Mouse (Mus musculus): Measurements from ENCODE around the gene Nrtn. TPM values are rescaled to one million over a fixed set of nuclear protein-coding genes. Genes with fewer than 3 reads are reported as not detected.
A peak's percentile ranks its signal among the peaks of the same experiment; 100 is the strongest.

The Nrtn gene
- polyA plus RNA-seq (2015; fragmentation: Nextera tagmentation; extraction: Ambion mirVana), result 19.8 and 25.7 TPM in 2 replicates

DNA sequence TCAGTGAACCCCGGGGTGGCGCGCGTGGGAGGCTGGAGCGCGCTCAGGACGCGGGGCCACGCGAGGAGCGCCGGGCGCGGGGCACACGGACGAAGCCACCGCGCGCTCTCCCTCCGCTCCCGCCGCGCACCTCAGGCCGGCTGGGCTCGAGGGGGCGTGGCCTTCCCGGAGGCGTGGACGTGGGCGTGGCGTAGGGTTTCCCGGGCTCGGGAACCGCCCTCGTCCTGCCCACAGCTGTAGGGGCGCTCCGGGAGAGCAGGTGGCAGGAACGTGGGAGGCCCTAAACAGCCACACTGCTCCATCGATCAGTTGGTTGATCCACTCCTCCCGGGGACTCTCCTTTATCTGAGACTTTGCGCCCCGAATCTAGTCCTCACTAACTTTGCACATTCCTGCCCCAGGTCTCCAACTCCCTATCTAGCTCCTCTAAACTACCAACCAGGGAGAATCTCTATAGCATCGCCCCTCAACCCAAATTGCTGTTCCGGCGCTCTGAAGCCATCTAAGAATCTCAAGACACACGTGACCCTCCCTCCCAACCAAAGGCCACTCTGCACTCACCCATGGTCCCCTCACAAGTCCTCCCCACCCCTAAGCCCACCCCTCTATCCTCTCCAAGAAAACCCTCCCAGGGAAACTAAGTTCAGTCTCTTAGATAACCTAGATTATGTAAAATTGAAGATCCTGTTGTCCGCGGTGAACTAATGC, at the start of gene Nrtn:
Gene Nrtn, minus strand, starts transcription at position 115 of the 708 bp plus-strand sequence.
- Histone ChIP-seq H3K27me3 (peaks cover 63% of the 10 kb centered on the region), H3K4me3 (peak within 1 kb of the TSS; percentile 67), H3K9ac (peak within 1 kb of the TSS; percentile 79), H3K4me2 (peak within 1 kb of the TSS; percentile 99), H3K36me3 (no peaks in the 10 kb centered on the region), H3K9me3 (replicated peaks) (no peaks in the 10 kb centered on the region), H3K27ac (peak within 1 kb of the TSS; percentile 55; the same call in 1 of the 2 replicates), H3K4me1 (replicated peaks) (peaks cover 45% of the 10 kb centered on the region)
- peak; percentile 65 for ATAC-seq (replicated peaks; ENCODE audit: insufficient number of reproducible peaks, insufficient read depth, low FRiP score, low read depth)
- WGBS, result under 1% methylated on average over 46 of the region's 48 CpGs

DNA sequence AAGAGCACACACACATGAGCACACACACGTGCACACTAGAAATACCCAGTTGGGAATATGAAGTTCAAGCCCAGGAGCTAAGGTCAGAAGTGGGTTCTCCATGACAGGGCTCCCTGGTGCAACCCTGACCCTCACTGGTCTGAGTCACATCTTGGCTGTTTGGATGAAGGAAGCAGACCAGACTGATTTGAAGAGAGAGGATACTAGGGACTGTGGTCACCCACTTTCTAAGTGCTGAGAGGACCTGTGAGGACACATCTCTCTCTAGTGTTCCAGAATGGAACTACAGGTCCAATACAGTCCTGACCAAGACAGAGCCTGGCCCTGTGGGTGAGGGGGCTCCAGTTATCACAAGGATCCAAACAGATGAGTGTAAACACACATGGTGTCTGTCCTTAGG, 48.5 kb upstream of the Nrtn start:
- WGBS, result 78% methylated on average over 1 of the region's 1 CpGs
- Histone ChIP-seq H3K27me3 (no peaks in the 10 kb centered on the region), H3K4me1 (replicated peaks) (peaks cover 16% of the 10 kb centered on the region), H3K9me3 (replicated peaks) (no peaks in the 10 kb centered on the region), H3K27ac (no peak overlapping the region), H3K4me3 (no peak overlapping the region), H3K36me3 (peaks cover 5% of the 10 kb centered on the region; the same call in 1 of the 2 replicates), H3K9ac (no peak overlapping the region), H3K4me2 (no peak overlapping the region)
- no peak for ATAC-seq (replicated peaks; ENCODE audit: insufficient number of reproducible peaks, insufficient read depth, low FRiP score, low read depth)

DNA sequence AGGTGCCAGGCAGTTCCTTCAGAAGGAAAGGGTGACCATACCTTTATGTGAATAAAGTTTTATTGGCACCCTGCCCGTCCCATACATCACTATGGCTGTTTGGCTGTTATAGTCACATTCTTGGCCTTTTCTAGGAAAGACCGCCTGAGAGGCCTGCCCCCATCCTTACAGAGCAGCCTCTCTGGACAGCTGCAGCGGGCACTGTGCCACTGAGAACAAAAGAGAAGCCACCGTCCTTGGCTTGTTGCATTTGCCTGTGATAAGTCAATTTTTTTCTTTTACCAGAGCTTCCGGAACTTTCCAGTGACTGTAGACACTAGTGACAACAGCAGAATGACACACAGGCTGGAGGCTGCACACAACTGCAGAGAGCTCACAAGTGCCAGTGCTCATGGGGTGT, 47.6 kb upstream of the Nrtn start:
- H3K9ac ChIP-seq, result no peak overlapping the region
- H3K27me3 ChIP-seq, result no peaks in the 10 kb centered on the region
- H3K36me3 ChIP-seq, result peaks cover 5% of the 10 kb centered on the region; the same call in 1 of the 2 replicates
- H3K4me3 ChIP-seq, result no peak overlapping the region
- ATAC-seq (replicated peaks; ENCODE audit: insufficient number of reproducible peaks, insufficient read depth, low FRiP score, low read depth), result no peak
- H3K9me3 ChIP-seq (replicated peaks), result no peaks in the 10 kb centered on the region
- no peak overlapping the region for H3K4me2 ChIP-seq
- WGBS, result 69% methylated on average over 5 of the region's 5 CpGs
- peaks cover 8% of the 10 kb centered on the region for H3K4me1 ChIP-seq (replicated peaks)
- H3K27ac ChIP-seq, result no peak overlapping the region

DNA sequence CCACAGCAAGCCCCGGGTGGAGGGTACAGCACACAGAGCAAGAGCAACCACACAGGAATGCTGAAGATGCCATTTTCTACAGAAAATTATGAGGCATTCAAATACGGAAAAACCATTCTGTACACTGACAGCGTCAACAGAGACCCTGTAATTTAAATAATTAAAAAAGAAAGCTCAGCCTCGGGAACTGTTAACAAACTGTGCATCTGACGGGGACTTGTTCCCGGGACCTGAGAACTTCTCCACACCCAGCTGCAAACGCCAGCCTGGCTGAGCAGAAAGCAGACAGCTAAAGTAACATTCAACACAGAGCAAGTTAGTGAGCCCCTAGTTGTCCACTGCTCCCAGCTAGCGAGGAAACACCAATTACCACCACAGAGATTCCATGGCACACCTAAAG, 44.7 kb upstream of the Nrtn start:
- H3K4me2 ChIP-seq, result no peak overlapping the region
- H3K9ac ChIP-seq, result no peak overlapping the region
- H3K36me3 ChIP-seq, result peaks cover 5% of the 10 kb centered on the region; the same call in 1 of the 2 replicates
- 73% methylated on average over 8 of the region's 8 CpGs for WGBS
- no peak overlapping the region for H3K4me3 ChIP-seq
- H3K27ac ChIP-seq, result no peak overlapping the region
- no peaks in the 10 kb centered on the region for H3K9me3 ChIP-seq (replicated peaks)
- no peaks in the 10 kb centered on the region for H3K4me1 ChIP-seq (replicated peaks)
- H3K27me3 ChIP-seq, result no peaks in the 10 kb centered on the region
- no peak for ATAC-seq (replicated peaks; ENCODE audit: insufficient number of reproducible peaks, insufficient read depth, low FRiP score, low read depth)

DNA sequence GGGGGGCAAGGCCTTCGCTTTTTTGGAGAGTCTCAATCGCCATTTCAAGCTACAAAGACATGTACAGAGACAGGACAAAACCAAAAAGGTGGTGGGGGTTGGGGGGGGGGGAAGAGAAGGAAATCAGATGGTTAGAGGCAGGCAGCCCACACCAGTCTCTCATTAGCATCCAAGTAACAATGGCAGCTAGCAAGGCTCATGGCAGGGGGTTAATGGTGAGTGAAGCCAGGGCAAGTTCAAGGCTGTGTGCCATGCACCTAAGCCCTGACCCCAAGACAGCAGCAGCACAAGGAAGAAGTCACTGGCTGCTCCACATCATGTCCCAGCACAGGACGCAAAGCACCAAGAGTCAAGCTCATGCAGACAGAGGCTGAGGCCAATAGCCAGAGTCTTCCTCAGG, 41.9 kb upstream of the Nrtn start:
- ATAC-seq (replicated peaks; ENCODE audit: insufficient number of reproducible peaks, insufficient read depth, low FRiP score, low read depth), result no peak
- Histone ChIP-seq H3K27ac (no peak overlapping the region), H3K36me3 (peaks cover 5% of the 10 kb centered on the region; the same call in 1 of the 2 replicates), H3K9me3 (replicated peaks) (no peaks in the 10 kb centered on the region), H3K4me2 (no peak overlapping the region), H3K4me1 (replicated peaks) (no peaks in the 10 kb centered on the region), H3K9ac (no peak overlapping the region), H3K27me3 (no peaks in the 10 kb centered on the region), H3K4me3 (no peak overlapping the region)
- WGBS, result 81% methylated on average over 3 of the region's 3 CpGs

DNA sequence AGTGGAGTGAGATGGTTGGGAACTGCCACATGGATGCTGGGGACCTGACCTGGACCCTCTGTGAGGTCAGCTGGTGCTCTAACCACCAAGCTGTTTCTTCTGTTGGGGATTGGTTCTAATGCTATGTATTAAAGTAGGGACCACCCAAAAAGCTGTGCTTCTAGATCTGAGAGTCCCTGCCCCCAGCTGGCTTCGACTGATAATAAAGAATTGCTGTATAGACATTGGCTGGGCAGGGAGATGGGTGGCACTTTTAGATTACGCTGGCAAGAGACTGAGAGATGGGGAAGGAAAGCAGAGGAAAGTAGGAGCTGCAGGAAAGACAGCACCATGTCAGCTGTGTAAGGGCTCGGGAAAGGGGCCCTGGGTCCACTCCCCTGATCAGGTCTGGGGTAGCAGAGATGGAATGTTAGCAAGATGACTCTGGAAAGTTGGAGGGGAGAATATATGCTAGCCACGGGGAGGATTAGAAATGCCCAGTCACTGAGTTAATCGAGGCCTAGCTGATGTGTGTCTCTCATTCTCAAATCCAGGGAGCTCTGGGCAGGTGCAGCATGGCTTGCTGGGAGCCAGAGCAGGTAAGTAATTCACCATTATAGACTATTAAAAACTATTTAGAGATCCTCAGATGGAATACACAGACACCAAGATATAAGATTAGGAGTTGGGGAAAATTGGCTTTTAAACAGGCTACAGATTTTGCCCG, 36.4 kb upstream of the Nrtn start:
- Histone ChIP-seq H3K36me3 (no peaks in the 10 kb centered on the region), H3K4me2 (no peak overlapping the region), H3K4me1 (replicated peaks) (peaks cover 9% of the 10 kb centered on the region), H3K9me3 (replicated peaks) (no peaks in the 10 kb centered on the region), H3K27me3 (no peaks in the 10 kb centered on the region), H3K4me3 (no peak overlapping the region), H3K9ac (no peak overlapping the region), H3K27ac (no peak overlapping the region)
- no peak for ATAC-seq (replicated peaks; ENCODE audit: insufficient number of reproducible peaks, insufficient read depth, low FRiP score, low read depth)
- 59% methylated on average over 6 of the region's 6 CpGs for WGBS

DNA sequence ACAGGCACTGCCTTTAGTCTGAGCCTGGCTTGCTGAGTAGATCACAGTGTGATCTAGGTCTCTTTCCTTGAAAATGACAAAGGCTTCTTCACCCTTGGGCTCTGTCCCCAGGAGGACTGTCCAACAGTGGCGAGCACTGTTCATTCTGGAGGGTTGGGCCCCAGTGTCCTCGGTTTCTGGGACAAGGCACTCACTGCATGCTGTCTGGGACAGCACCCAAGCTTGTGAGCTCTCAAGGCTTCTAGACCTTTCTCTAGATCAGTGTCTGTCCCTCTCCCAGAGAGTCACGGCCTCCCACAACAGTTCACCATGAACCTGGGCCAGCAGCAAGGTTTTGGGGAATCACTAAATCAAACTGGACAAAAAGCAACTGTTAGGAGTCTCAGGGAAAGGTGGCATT, 35.3 kb upstream of the Nrtn start:
- no peak for ATAC-seq (replicated peaks; ENCODE audit: insufficient number of reproducible peaks, insufficient read depth, low FRiP score, low read depth)
- WGBS, result 80% methylated on average over 3 of the region's 3 CpGs
- Histone ChIP-seq H3K4me1 (replicated peaks) (peaks cover 15% of the 10 kb centered on the region), H3K9ac (no peak overlapping the region), H3K27ac (no peak overlapping the region), H3K9me3 (replicated peaks) (no peaks in the 10 kb centered on the region), H3K36me3 (no peaks in the 10 kb centered on the region), H3K4me2 (no peak overlapping the region), H3K27me3 (no peaks in the 10 kb centered on the region), H3K4me3 (no peak overlapping the region)

DNA sequence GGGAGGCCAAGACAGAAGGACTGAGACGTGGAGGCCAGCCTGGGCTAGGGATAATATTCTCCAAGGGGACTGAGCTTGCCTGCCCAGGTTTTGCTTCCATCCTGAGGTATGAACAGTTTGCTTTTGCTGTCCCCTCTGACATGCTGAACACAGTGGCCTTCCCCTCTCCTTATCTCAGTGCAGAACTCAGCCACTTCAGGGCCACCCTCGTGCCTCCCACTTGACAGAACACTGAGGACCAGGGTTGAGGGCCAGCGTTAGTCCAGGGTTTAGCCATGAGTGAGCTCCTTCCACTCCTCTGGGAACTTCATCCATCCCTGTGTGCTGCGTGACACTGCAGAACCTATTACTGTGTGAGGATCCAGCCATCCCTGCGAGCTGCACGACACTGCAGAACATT, 32.0 kb upstream of the Nrtn start:
- Histone ChIP-seq H3K9ac (no peak overlapping the region), H3K4me1 (replicated peaks) (peaks cover 15% of the 10 kb centered on the region), H3K27me3 (no peaks in the 10 kb centered on the region), H3K4me3 (no peak overlapping the region), H3K36me3 (no peaks in the 10 kb centered on the region), H3K27ac (no peak overlapping the region), H3K9me3 (replicated peaks) (no peaks in the 10 kb centered on the region), H3K4me2 (no peak overlapping the region)
- no peak for ATAC-seq (replicated peaks; ENCODE audit: insufficient number of reproducible peaks, insufficient read depth, low FRiP score, low read depth)
- 68% methylated on average over 6 of the region's 6 CpGs for WGBS

DNA sequence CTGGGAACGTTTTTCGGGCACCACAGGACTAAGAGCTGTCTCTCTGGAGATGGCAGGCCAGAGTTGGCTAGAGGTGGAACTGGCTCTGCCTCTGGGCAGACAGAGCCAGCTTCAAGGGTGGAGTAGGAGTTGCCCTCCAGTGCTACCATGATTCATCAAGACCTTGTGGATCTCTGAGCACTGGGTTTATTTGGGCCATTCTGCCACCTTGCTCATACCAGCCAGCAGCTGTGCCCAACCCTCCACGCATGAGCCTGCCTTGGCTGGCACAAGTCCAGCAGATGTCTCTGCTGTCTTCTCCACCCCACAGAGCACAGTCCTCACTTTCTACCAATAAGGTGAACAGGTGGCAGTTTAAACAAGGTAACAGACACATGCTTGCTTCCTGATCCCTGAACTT, 31.6 kb upstream of the Nrtn start:
- Histone ChIP-seq H3K9me3 (replicated peaks) (no peaks in the 10 kb centered on the region), H3K4me2 (no peak overlapping the region), H3K4me3 (no peak overlapping the region), H3K4me1 (replicated peaks) (peaks cover 15% of the 10 kb centered on the region), H3K27ac (no peak overlapping the region), H3K27me3 (no peaks in the 10 kb centered on the region), H3K9ac (0 out of 2 replicates have a peak overlapping the region, but pooled peaks have one; percentile 7), H3K36me3 (no peaks in the 10 kb centered on the region)
- WGBS, result 64% methylated on average over 3 of the region's 3 CpGs
- no peak for ATAC-seq (replicated peaks; ENCODE audit: insufficient number of reproducible peaks, insufficient read depth, low FRiP score, low read depth)

DNA sequence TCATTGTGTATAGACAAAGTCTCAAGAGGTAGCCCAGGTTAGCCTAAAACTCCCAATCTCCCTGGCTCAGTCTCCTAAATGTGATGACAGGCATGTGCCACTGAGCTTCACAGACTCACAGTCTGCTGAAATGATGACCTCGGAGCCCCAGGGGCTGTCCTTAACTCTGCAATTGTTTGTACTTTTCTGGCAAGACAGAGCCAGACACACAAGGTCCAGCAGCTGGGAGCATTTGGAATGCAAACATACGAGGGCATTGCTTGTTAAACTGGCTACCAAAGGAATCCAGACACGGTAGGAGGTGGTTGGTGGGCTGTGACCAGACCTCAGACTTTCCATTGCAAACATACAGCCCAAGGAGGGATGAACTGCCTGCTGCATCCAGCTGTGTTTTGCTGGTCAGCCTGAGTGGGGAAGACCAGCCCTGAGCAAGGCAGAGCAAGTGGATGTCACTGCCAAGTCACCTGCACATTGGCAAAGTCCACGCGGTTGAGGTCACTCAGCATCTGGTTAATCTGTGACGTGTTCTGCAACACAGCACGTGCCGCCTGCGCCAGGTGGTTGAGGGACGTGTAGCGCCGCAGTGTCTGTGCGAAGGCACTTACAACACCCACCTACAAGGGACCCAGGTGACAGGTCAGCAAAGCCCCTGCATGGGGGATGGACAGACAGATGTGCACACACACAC, 23.1 kb upstream of the Nrtn start:
- Histone ChIP-seq H3K27me3 (no peaks in the 10 kb centered on the region), H3K4me3 (no peak overlapping the region), H3K4me2 (no peak overlapping the region), H3K9me3 (replicated peaks) (no peaks in the 10 kb centered on the region), H3K27ac (peak overlapping the region; percentile 74; the same call in 1 of the 2 replicates), H3K4me1 (replicated peaks) (peaks cover 21% of the 10 kb centered on the region), H3K9ac (no peak overlapping the region), H3K36me3 (peaks cover 6% of the 10 kb centered on the region)
- 76% methylated on average over 13 of the region's 13 CpGs for WGBS
- ATAC-seq (replicated peaks; ENCODE audit: insufficient number of reproducible peaks, insufficient read depth, low FRiP score, low read depth), result no peak

DNA sequence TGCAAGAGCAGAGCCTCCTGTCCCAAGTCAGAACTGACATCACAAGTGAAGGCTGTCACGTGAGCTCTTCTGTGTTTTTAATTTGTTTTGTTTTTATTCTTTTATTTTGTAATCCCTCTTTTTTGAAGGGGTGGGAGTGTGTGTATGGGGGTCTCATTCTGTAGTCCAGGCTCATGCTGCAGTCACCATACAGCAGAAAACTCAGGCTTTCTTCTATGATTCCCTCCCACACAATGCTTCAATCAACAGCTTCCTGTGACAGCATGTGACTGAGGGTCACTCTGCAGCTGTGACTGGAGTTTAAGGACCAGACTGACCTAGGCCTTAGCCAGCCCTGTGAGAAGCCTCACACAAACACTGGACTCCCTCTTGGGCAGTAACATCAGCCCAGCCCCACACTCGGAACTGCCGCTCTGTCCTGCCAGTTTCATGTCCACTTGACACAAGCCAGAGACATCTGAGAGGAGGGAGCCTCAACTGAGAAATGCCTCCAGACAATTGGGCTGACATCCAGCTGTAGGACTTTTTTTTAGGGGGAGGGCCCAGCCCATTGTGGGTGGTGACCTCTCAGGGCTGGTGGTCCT, 21.5 kb upstream of the Nrtn start:
- 28% methylated on average over 3 of the region's 3 CpGs for WGBS
- Histone ChIP-seq H3K9ac (peak overlapping the region; percentile 7; the same call in 1 of the 2 replicates), H3K4me2 (no peak overlapping the region), H3K27me3 (no peaks in the 10 kb centered on the region), H3K27ac (peak overlapping the region; percentile 74), H3K9me3 (replicated peaks) (no peaks in the 10 kb centered on the region), H3K4me3 (no peak overlapping the region), H3K4me1 (replicated peaks) (peaks cover 28% of the 10 kb centered on the region), H3K36me3 (peaks cover 6% of the 10 kb centered on the region)
- peak; percentile 69 for ATAC-seq (replicated peaks; ENCODE audit: insufficient number of reproducible peaks, insufficient read depth, low FRiP score, low read depth)

All from heart, embryonic 15.5 days (tissue).